Mouse (Mus musculus): Measurements from ENCODE around the gene Pomgnt2. TPM values are rescaled to one million over a fixed set of nuclear protein-coding genes. Genes with fewer than 3 reads are reported as not detected.

The Pomgnt2 gene
- polyA plus RNA-seq, 1 experiment from 2014 or later, result 7.3 TPM

DNA sequence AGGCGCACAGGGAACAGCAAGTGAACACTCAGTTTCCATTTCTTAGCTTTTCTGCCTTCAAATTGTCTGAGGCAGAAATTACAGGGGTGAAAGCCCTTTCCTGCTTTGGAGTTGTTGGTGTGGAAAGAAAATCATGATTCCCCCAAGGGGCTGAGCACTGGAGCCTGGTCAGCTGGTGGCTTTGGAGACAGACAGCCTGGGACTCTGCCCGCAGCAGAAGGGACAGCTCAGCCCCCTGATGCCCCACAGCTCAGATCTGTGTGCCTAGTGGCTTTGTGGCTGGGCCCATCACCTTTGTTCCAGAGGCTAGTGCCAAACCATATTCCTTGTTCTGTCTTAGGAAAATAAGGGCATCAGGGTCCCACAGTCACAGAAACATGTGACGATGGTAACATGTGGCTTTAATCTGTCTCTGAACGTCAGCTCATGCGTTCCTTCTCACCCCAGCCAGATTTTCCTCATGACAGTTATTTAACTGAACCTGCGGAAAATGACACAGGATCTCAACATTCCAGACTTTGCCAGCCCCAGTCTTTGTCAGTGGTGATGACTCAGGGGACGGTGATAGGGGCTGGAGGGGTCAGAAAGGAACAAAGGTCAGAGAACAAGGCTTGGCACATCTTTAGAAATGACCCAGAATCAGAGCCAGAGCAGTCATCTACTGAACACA is 36.8 kb downstream of the Pomgnt2 start:
- H3K9ac ChIP-seq (ENCODE audit: low read length), result no peak overlapping the region
- H3K36me3 ChIP-seq (ENCODE audit: control insufficient read depth, insufficient read depth, low read length), result no peaks in the 10 kb centered on the region
- H3K4me2 ChIP-seq (replicated peaks; ENCODE audit: low read depth), result no peak overlapping the region
- no peaks in the 10 kb centered on the region for H3K27me3 ChIP-seq (ENCODE audit: control insufficient read depth, insufficient read depth, low read length)
- ATAC-seq (ENCODE audit: low FRiP score, low TSS enrichment) (no peak), DNase-seq (ENCODE audit: low spot score) (no peak)
- 47% methylated on average over 7 of the region's 7 CpGs for WGBS
- no peaks in the 10 kb centered on the region for H3K4me1 ChIP-seq (replicated peaks; ENCODE audit: control insufficient read depth, insufficient read depth)
- H3K4me3 ChIP-seq (ENCODE audit: low read depth, low read length), result no peak overlapping the region
- H3K9me3 ChIP-seq (ENCODE audit: control insufficient read depth, low read length), result no peaks in the 10 kb centered on the region
- TF ChIP-seq CTCF (IDR thresholded peaks at IDR 0.05; ENCODE audit: low read depth) (no peak), EP300 (optimal IDR thresholded peaks at IDR 0.05) (no peak)
- no peak overlapping the region for H3K27ac ChIP-seq (replicated peaks)

DNA sequence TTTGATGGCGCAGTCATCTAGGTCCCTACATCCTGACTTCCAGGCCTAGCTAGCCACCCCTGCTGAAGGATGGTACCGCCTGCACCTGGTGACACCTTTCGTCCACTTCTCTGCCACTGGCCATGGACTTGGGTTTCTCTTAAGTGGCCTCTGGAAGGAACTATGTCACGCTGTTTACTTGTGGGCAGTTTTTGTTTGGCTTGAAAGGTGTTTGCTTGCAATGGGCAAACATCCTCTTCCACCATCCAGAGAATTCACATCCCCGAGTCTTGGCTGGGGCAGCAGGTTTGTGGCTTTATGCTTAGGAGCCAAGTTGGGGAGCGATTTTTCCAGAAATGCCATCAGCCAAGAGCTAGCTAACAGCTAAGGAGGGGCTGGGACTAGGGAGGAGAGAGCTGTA is 44.3 kb downstream of the Pomgnt2 start:
- WGBS, result 76% methylated on average over 6 of the region's 6 CpGs
- ATAC-seq (ENCODE audit: low FRiP score, low TSS enrichment) (no peak), DNase-seq (ENCODE audit: low spot score) (no peak)
- no peak for TF ChIP-seq CTCF (IDR thresholded peaks at IDR 0.05; ENCODE audit: low read depth)
- H3K9me3 ChIP-seq (ENCODE audit: control insufficient read depth, low read length), result no peaks in the 10 kb centered on the region
- peaks cover 2% of the 10 kb centered on the region for H3K4me1 ChIP-seq (replicated peaks; ENCODE audit: control insufficient read depth, insufficient read depth)
- no peak overlapping the region for H3K4me2 ChIP-seq (replicated peaks; ENCODE audit: low read depth)
- no peak overlapping the region for H3K4me3 ChIP-seq (ENCODE audit: low read depth, low read length)
- H3K36me3 ChIP-seq (ENCODE audit: control insufficient read depth, insufficient read depth, low read length), result no peaks in the 10 kb centered on the region
- no peaks in the 10 kb centered on the region for H3K27me3 ChIP-seq (ENCODE audit: control insufficient read depth, insufficient read depth, low read length)
- no peak overlapping the region for H3K27ac ChIP-seq (replicated peaks)
- H3K9ac ChIP-seq (ENCODE audit: low read length), result no peak overlapping the region

DNA sequence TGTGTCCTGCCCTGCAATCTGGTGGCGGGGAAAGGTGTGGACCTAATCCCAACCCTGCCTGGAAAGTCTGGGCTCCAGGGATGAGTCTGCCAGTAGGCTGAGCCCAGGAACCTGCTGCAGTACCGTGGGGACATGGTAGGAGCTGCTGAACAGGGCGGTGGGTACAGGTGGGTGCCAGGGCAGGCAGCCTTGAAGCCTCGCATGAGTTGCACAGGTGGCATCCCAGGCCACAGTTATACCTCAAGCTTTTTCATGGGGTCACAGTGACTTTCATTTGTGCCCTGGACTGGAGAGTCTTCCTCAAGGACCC is 45.8 kb downstream of the Pomgnt2 start:
- Histone ChIP-seq H3K36me3 (ENCODE audit: control insufficient read depth, insufficient read depth, low read length) (no peaks in the 10 kb centered on the region), H3K9ac (ENCODE audit: low read length) (peak overlapping the region; percentile 56; the same call in 1 of the 2 replicates), H3K4me1 (replicated peaks; ENCODE audit: control insufficient read depth, insufficient read depth) (peaks cover 2% of the 10 kb centered on the region), H3K27ac (replicated peaks) (peak overlapping the region; percentile 82), H3K4me2 (replicated peaks; ENCODE audit: low read depth) (peak overlapping the region; percentile 61), H3K9me3 (ENCODE audit: control insufficient read depth, low read length) (no peaks in the 10 kb centered on the region), H3K27me3 (ENCODE audit: control insufficient read depth, insufficient read depth, low read length) (no peaks in the 10 kb centered on the region), H3K4me3 (ENCODE audit: low read depth, low read length) (peak overlapping the region; percentile 41)
- WGBS, result 31% methylated on average over 4 of the region's 4 CpGs
- TF ChIP-seq EP300 (optimal IDR thresholded peaks at IDR 0.05) (no peak), CTCF (IDR thresholded peaks at IDR 0.05; ENCODE audit: low read depth) (no peak; the same call in 1 of the 2 replicates)
- DNase-seq (ENCODE audit: low spot score) (no peak), ATAC-seq (ENCODE audit: low FRiP score, low TSS enrichment) (peak; percentile 45; the same call in 1 of the 2 replicates)

DNA sequence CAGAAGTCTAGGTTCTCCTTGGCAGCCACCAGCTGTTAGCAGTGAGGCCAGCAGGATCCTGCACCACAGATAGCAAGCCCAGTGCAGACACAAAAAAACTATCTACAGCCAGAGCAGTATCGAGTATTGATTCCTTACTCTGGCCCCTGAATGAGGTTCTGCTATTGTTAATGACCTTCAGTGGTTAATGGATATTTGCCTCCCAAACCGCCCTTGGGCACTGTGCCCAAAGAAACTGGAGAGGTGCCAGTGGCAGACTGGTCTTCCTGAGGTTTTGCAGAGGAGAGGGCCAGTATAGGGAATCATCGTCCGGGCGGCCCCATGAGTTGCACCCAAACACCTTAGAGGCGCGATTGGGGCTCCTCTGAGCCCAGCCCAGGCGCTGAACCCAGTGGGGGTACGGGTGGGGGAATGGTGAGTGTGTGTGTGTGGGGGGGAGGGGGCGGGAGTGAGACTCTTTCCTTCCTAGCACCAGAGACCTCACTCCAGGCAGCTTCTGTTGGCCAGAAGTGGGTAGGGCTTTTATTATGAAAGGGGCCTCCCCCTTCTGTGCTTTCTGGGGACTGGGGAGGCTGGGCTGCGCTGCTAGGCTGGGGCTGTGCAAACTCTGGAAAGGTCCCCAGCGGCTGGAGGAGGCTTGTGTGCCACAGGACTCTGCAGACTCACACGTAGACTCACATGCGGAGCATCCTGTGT is 46.3 kb downstream of the Pomgnt2 start, which contains the start of gene Fam198a:
Gene Fam198a (plus strand): TSS at position 571 of the 696 bp plus-strand sequence.
- ATAC-seq (ENCODE audit: low FRiP score, low TSS enrichment), result peak; percentile 88
- H3K27me3 ChIP-seq (ENCODE audit: control insufficient read depth, insufficient read depth, low read length), result no peaks in the 10 kb centered on the region
- H3K27ac ChIP-seq (replicated peaks), result peak within 1 kb of the TSS; percentile 82
- no peaks in the 10 kb centered on the region for H3K36me3 ChIP-seq (ENCODE audit: control insufficient read depth, insufficient read depth, low read length)
- peak within 1 kb of the TSS; percentile 41 for H3K4me3 ChIP-seq (ENCODE audit: low read depth, low read length)
- peak within 1 kb of the TSS; percentile 56 for H3K9ac ChIP-seq (ENCODE audit: low read length)
- H3K9me3 ChIP-seq (ENCODE audit: control insufficient read depth, low read length), result no peaks in the 10 kb centered on the region
- peak; percentile 87 for DNase-seq (ENCODE audit: low spot score)
- WGBS, result 5% methylated on average over 13 of the region's 14 CpGs
- peak within 1 kb of the TSS; percentile 61 for H3K4me2 ChIP-seq (replicated peaks; ENCODE audit: low read depth)
- H3K4me1 ChIP-seq (replicated peaks; ENCODE audit: control insufficient read depth, insufficient read depth), result peaks cover 2% of the 10 kb centered on the region
- TF ChIP-seq CTCF (IDR thresholded peaks at IDR 0.05; ENCODE audit: low read depth) (0 out of 2 replicates have a peak, but pooled peaks have one; percentile 19), EP300 (optimal IDR thresholded peaks at IDR 0.05) (no peak)

DNA sequence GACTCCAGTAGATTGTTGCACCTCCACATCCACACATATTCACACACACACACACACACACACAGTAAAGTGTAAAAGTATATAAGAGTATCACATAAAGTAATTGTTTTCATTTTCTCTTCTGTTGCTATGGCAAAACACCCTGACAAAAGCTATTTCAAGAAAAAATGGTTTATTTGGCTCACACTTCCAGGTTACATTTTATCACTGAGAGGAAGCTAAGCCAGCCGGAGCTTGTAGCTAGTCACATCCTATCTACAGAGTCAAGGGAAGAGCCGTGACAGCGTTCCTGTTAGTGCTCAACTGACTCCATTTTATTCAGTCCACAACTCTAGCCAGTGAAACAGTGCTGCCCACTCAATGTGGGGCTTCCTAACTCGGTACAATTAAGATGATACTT is 48.5 kb downstream of the Pomgnt2 start:
- H3K9me3 ChIP-seq (ENCODE audit: control insufficient read depth, low read length), result no peaks in the 10 kb centered on the region
- H3K4me2 ChIP-seq (replicated peaks; ENCODE audit: low read depth), result no peak overlapping the region
- DNase-seq (ENCODE audit: low spot score) (no peak), ATAC-seq (ENCODE audit: low FRiP score, low TSS enrichment) (no peak)
- peaks cover 2% of the 10 kb centered on the region for H3K4me1 ChIP-seq (replicated peaks; ENCODE audit: control insufficient read depth, insufficient read depth)
- no peaks in the 10 kb centered on the region for H3K36me3 ChIP-seq (ENCODE audit: control insufficient read depth, insufficient read depth, low read length)
- TF ChIP-seq EP300 (optimal IDR thresholded peaks at IDR 0.05), result no peak
- TF ChIP-seq CTCF (IDR thresholded peaks at IDR 0.05; ENCODE audit: low read depth), result no peak
- no peak overlapping the region for H3K9ac ChIP-seq (ENCODE audit: low read length)
- no peaks in the 10 kb centered on the region for H3K27me3 ChIP-seq (ENCODE audit: control insufficient read depth, insufficient read depth, low read length)
- WGBS, result 54% methylated on average over 4 of the region's 4 CpGs
- H3K4me3 ChIP-seq (ENCODE audit: low read depth, low read length), result no peak overlapping the region
- no peak overlapping the region for H3K27ac ChIP-seq (replicated peaks)

DNA sequence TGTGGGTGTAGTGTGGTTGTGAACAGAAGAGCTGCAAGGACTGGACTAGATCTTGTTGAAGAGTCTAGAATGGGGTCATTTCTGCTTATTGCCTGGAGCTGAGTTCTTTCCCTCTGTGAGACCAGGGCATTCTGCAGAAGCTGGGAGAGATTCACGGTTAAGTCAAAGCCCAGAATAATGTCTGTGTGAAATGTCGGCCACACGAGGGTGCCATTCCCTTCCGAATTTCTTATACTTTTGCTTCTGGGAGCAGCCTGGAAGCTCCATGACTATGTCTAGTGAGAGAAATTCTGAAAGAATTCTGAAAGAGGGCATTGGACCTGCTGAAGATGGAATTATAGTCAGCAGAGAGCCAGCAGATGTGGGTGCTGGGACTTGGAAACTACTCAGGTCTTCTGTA is 49.1 kb downstream of the Pomgnt2 start:
- H3K9me3 ChIP-seq (ENCODE audit: control insufficient read depth, low read length), result no peaks in the 10 kb centered on the region
- TF ChIP-seq EP300 (optimal IDR thresholded peaks at IDR 0.05), result no peak
- TF ChIP-seq CTCF (IDR thresholded peaks at IDR 0.05; ENCODE audit: low read depth), result peak; percentile 86
- peak; percentile 71 for DNase-seq (ENCODE audit: low spot score)
- no peak overlapping the region for H3K4me3 ChIP-seq (ENCODE audit: low read depth, low read length)
- WGBS, result 9% methylated on average over 4 of the region's 4 CpGs
- no peaks in the 10 kb centered on the region for H3K36me3 ChIP-seq (ENCODE audit: control insufficient read depth, insufficient read depth, low read length)
- no peak overlapping the region for H3K4me2 ChIP-seq (replicated peaks; ENCODE audit: low read depth)
- H3K9ac ChIP-seq (ENCODE audit: low read length), result no peak overlapping the region
- H3K27ac ChIP-seq (replicated peaks), result no peak overlapping the region
- H3K4me1 ChIP-seq (replicated peaks; ENCODE audit: control insufficient read depth, insufficient read depth), result peaks cover under 1% of the 10 kb centered on the region
- no peaks in the 10 kb centered on the region for H3K27me3 ChIP-seq (ENCODE audit: control insufficient read depth, insufficient read depth, low read length)
- no peak for ATAC-seq (ENCODE audit: low FRiP score, low TSS enrichment)
